Mouse (Mus musculus) kidney, adult 2 months (tissue): ENCODE measurements around the gene Six3. TPM values are rescaled to one million over a fixed set of nuclear protein-coding genes. Genes with fewer than 3 reads are reported as not detected.

ENCODE experiments used
- DNase-seq: peaks from one replicate; pipeline ENCODE4 v3.0.0; 2021
- H3K27ac ChIP-seq: fragments of 200-500 bp; 2 replicates; pipeline ENCODE4 v1.5.1; 2012; ENCODE audit warnings: low read depth, low read length, control low read depth, inconsistent platforms; ENCODE audit not compliant: insufficient read depth
- H3K27me3 ChIP-seq: fragments of 200-500 bp; replicated peaks from 2 replicates; pipeline ENCODE4 v1.6.1; 2012; ENCODE audit warnings: mild to moderate bottlenecking, moderate library complexity, low read length, inconsistent platforms; ENCODE audit not compliant: control insufficient read depth, insufficient read depth
- H3K36me3 ChIP-seq: fragments of 200-500 bp; 2 replicates; pipeline ENCODE4 v1.6.1; 2012; ENCODE audit warnings: mild to moderate bottlenecking, moderate library complexity, low read length, inconsistent platforms; ENCODE audit not compliant: control insufficient read depth, insufficient read depth
- H3K4me1 ChIP-seq: fragments of 200-500 bp; 2 replicates; pipeline ENCODE4 v1.6.1; 2011; ENCODE audit warnings: low read length; ENCODE audit not compliant: control insufficient read depth, insufficient read depth
- H3K4me3 ChIP-seq: fragments of 200-500 bp; 2 replicates; pipeline ENCODE4 v1.5.1; 2011; ENCODE audit warnings: mild to moderate bottlenecking, low read depth, low read length, control low read depth; ENCODE audit not compliant: insufficient read depth
- CTCF ChIP-seq: fragments of 200-500 bp; conservative IDR thresholded peaks from 2 replicates; pipeline ENCODE4 v1.5.1; 2011; ENCODE audit warnings: low read depth, mild to moderate bottlenecking, control low read depth, low read length, moderate library complexity, mixed read lengths; ENCODE audit not compliant: insufficient read depth, insufficient read length
- POLR2A ChIP-seq: fragments of 200-500 bp; IDR thresholded peaks from one replicate; pipeline ENCODE4 v1.6.1; 2011; ENCODE audit warnings: low read depth, low read length, control low read depth
- WGBS: fragments of 180-500 bp; shearing (Covaris S2); methylation state at CpG from one replicate; pipeline ENCODE4 v1.1.7; 2018; 5-methylcytosine and 5-hydroxymethylcytosine counted together
- polyA plus RNA-seq: library from polyadenylated mRNA; depleted of rRNA; stranded (reverse); fragments of >200 nt; gene quantifications from 2 replicates; pipeline ENCODE4 v1.2.3, GENCODE M21; 2012

Gene Six3
- polyA plus RNA-seq, 1 experiment: not detected

- 11% methylated on average over 13 of the region's 13 CpGs for WGBS
- no peak for TF ChIP-seq POLR2A
- no peak for TF ChIP-seq CTCF
- H3K27me3 ChIP-seq: peaks cover 4% of the 10 kb centered on the region; the same call in 1 of the 2 replicates
- no peaks in the 10 kb centered on the region for H3K36me3 ChIP-seq
- no peak overlapping the region for H3K4me3 ChIP-seq
- no peak overlapping the region for H3K27ac ChIP-seq
- no peak for DNase-seq
- no peaks in the 10 kb centered on the region for H3K4me1 ChIP-seq
These were observed 10.6 kb downstream of the Six3 start for GRCm38 (mm10) chr17:85624051-85624420.

- DNase-seq: no peak
- TF ChIP-seq POLR2A: no peak
- TF ChIP-seq CTCF: no peak
- 5% methylated on average over 26 of the region's 26 CpGs for WGBS
- no peaks in the 10 kb centered on the region for H3K4me1 ChIP-seq
- no peak overlapping the region for H3K4me3 ChIP-seq
- H3K27ac ChIP-seq: no peak overlapping the region
- no peaks in the 10 kb centered on the region for H3K36me3 ChIP-seq
- H3K27me3 ChIP-seq: peaks cover 4% of the 10 kb centered on the region; the same call in 1 of the 2 replicates
These were observed 11.9 kb downstream of the Six3 start for GRCm38 (mm10) chr17:85624981-85625940.

- 10% methylated on average over 14 of the region's 14 CpGs for WGBS
- no peaks in the 10 kb centered on the region for H3K36me3 ChIP-seq
- no peak overlapping the region for H3K27ac ChIP-seq
- peaks cover 2% of the 10 kb centered on the region; the same call in 1 of the 2 replicates for H3K27me3 ChIP-seq
- no peak for TF ChIP-seq POLR2A
- no peak for TF ChIP-seq CTCF
- DNase-seq: no peak
- no peak overlapping the region for H3K4me3 ChIP-seq
- no peaks in the 10 kb centered on the region for H3K4me1 ChIP-seq
These were observed 12.9 kb downstream of the Six3 start for GRCm38 (mm10) chr17:85626091-85626860.

GRCm38 (mm10) chr17:85627751-85628150 is 14.3 kb downstream of the Six3 start:
- DNase-seq: no peak
- no peaks in the 10 kb centered on the region; the same call in 1 of the 2 replicates for H3K27me3 ChIP-seq
- no peak overlapping the region for H3K4me3 ChIP-seq
- H3K4me1 ChIP-seq: no peaks in the 10 kb centered on the region
- H3K27ac ChIP-seq: no peak overlapping the region
- no peak for TF ChIP-seq POLR2A
- no peak for TF ChIP-seq CTCF
- no peaks in the 10 kb centered on the region for H3K36me3 ChIP-seq
- WGBS: 38% methylated on average over 5 of the region's 5 CpGs

- no peak overlapping the region for H3K27ac ChIP-seq
- no peaks in the 10 kb centered on the region for H3K36me3 ChIP-seq
- no peaks in the 10 kb centered on the region; the same call in 1 of the 2 replicates for H3K27me3 ChIP-seq
- 17% methylated on average over 8 of the region's 8 CpGs for WGBS
- TF ChIP-seq POLR2A (no peak), CTCF (no peak)
- DNase-seq: no peak
- H3K4me3 ChIP-seq: no peak overlapping the region
- H3K4me1 ChIP-seq: no peaks in the 10 kb centered on the region
These were observed 15.4 kb downstream of the Six3 start for GRCm38 (mm10) chr17:85628811-85629210.

- H3K27ac ChIP-seq: no peak overlapping the region
- H3K27me3 ChIP-seq: no peaks in the 10 kb centered on the region; the same call in 1 of the 2 replicates
- H3K4me3 ChIP-seq: no peak overlapping the region
- TF ChIP-seq CTCF (no peak), POLR2A (no peak)
- no peak for DNase-seq
- H3K36me3 ChIP-seq: no peaks in the 10 kb centered on the region
- 93% methylated on average over 1 of the region's 1 CpGs for WGBS
- no peaks in the 10 kb centered on the region for H3K4me1 ChIP-seq
These were observed 16.0 kb downstream of the Six3 start for GRCm38 (mm10) chr17:85629396-85629795.

- no peak for TF ChIP-seq POLR2A
- no peak for TF ChIP-seq CTCF
These were observed 17.1 kb downstream of the Six3 start for GRCm38 (mm10) chr17:85630296-85631050.

More at GRCm38 (mm10) chr17:85630296-85631050, 17.1 kb downstream of the Six3 start:
- Histone ChIP-seq H3K27me3 (no peaks in the 10 kb centered on the region; the same call in 1 of the 2 replicates), H3K36me3 (no peaks in the 10 kb centered on the region), H3K4me1 (no peaks in the 10 kb centered on the region), H3K27ac (no peak overlapping the region), H3K4me3 (no peak overlapping the region)
- WGBS: 50% methylated on average over 22 of the region's 22 CpGs
- no peak for DNase-seq
